Mouse (Mus musculus) T-helper 2 cell (primary cell): ENCODE data around the gene Tcf7l1.
"Not testable (repeated sequence)": the region's sequence is repeated elsewhere in the genome, so short reads cannot be mapped to it uniquely, and the experiment has no call there.

Source experiments
- in situ Hi-C: fragments of 300-600 bp; cut with MboI, MseI; formaldehyde crosslinking; loops from one replicate; pipeline ENCODE4 v1.15.1; 2025; ENCODE audit warnings: high pct_unique_total_duplicates

Tcf7l1 gene

DNA sequence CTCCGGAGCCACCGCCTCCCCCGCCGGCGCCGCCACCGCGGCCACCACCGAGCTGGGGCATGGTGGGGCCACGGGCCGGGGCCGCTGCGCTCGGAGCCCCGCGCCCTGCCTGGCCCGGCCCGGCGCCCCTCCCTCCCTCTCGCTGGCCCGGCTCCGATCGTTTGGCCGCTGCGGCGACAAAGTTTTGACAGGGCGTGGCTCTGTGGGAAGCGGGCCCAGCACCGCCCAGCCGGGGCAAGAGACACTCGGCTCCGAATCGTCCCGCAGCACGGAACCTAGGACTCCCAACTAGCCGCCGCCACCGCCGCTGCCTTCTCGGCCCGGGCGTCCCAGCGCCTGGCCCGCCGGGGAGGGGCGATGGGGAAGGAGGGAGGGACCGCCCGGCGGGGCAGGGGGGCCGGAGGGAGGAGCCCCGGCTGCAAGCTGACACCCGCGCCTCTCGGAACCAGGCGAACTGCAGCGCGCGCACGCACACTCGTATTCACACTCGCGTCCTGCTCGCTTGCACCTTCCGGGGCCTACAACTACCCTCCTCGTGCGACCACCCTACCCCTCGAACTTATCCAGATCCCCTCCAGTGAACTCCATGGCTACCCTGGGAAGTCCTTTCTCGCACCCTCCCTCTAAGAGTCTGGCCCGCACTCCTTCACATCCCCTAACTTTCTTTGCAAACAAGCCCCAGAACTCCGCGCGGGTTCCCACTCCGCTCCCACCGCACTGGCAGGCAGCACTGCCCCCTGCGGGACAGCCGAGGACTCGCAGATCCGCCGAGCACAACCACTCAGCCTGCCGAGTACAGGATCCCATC, at the start of gene Tcf7l1:
Gene Tcf7l1, minus strand, starts transcription at position 363 of the 808 bp plus-strand sequence.
- in situ Hi-C loops = loop anchor here (25.0 kb wide), 1 partner anchor 127 kb away; no protein-coding TSS in a partner anchor

DNA sequence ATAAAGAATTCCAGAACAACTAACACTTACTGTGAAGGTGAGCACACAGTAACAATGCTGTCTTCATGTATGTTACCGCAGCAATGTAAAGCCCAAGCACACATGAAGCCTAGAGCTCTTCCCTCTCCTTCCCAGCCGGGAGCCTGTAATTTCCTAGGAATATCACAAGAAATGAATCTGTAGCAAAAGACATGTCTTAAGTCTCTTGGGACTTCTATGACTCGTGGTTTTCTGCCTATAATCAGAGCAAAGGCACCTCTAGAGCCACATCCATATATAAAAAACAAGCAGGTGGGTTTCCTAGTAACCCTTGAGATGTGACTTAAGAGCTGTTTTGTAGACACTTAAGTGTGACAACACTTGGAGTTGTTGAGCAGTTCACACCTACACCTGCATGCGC, 48.7 kb upstream of the Tcf7l1 start:
- in situ Hi-C loops = no loop called here

DNA sequence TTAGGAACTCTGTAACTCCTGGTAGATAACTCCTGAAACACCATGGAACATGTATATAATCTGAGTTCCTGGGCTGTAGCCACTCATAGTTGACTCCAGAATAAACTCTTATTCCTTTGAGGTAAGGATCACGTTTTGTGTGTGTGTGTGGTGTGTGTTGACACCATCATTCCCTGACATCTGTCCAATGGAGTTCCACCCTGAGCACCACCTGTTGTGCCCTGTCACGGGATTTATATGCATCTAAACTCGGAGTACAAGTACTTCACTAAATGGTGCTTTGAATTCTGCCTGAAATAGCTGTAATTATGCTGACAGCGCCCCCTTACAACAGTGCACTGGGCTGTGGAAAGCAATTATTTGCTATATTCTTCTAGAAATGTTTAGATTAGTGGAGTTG, 45.5 kb upstream of the Tcf7l1 start:
- in situ Hi-C loops = no loop called here

DNA sequence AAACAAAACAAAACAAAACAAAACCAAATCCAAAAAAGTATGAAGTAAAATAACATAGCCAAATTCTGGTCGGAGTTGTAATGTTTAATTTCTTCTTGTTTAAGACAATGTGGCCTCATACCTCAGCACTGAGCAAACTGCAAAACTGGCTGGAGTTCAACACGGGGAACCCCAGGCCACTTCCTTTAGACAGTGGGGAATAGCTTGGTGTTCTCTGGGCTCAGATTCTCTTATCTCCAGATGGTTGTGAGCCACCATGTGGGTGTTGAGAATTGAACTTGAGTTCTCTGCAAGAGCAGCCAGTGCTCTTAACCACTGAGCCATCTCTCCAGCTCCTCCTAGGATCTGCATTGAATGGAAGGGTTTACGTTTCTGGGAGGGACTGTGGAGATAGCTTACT, 42.8 kb upstream of the Tcf7l1 start:
- in situ Hi-C loops = no loop called here

DNA sequence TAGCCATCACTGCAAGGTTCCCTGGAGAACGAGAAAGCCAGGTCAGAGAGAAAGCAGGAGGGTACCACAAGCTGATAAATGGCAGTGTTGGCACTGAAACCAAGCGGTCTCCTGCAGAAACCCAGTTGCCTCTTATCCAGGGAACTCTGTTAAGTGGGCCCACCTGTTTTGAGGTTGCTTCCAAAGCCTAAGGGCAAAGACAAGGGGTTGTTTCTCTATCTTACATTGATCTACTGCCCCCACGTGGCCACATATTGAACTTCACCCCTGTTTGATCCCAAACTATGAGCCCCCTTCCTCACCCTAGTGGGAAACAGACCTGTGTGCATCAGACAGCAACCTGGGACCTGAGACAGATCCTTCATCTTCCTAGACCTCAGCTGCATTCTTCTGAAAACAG, 42.2 kb upstream of the Tcf7l1 start:
- in situ Hi-C loops = no loop called here

DNA sequence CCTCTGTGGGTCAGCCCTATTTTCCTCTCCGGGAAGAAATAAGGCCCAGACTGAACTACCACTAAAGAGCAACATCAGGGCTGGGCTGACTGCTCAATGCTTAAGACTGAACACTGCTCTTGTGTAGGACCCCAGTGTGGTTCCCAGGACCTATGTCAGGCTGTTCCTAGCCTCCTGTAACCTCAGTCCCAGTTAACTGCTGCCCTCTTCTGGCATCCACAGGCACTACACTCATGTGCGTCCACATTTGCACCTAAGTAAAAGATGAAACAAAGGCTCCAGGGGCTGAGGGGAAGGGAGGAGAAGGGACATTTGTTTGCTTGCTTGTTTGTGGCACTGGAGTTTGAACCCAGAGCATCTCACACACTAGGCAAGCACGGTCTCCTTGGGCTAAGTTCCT, 39.8 kb upstream of the Tcf7l1 start:
- in situ Hi-C loops = no loop called here

DNA sequence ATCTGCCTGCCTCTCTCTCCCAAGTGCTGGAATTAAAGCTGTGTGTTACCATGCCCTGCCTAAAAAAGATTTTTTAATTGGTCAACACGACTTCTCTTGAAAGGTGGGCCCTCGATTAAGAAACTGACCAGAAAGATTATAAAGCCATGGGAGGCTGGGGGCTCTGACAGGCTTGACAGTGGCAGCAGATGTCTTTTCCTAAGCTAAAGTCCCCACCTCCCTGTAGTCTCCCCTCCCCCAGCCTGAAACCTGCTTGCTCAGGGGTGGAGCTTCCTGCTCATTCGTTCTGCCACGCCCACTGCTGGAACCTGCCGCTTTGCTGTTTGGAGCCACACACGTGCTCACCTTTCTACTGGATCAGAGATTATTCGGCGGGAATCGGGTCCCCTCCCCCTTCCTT, 39.0 kb upstream of the Tcf7l1 start:
- in situ Hi-C loops = not testable (repeated sequence)

DNA sequence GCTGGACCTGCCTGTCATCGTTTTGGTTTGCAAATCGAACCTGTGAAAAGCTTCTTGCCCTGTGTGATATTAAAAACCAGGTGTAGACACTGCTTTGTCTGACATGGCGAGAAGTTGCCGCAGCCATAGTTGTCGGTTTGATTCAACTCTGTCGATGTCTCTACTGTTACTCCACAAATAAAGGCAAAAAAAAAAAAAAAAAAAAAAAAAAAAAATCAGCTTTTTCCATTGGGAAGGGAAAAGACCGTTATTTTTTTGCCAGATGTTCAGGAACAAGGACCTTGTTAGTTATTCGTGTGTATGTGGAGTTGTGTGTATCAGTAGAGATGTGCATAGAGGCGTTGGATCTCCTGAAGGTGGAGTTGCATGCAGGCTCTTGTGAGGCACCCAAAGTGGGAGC, 36.7 kb upstream of the Tcf7l1 start:
- in situ Hi-C loops = no loop called here

DNA sequence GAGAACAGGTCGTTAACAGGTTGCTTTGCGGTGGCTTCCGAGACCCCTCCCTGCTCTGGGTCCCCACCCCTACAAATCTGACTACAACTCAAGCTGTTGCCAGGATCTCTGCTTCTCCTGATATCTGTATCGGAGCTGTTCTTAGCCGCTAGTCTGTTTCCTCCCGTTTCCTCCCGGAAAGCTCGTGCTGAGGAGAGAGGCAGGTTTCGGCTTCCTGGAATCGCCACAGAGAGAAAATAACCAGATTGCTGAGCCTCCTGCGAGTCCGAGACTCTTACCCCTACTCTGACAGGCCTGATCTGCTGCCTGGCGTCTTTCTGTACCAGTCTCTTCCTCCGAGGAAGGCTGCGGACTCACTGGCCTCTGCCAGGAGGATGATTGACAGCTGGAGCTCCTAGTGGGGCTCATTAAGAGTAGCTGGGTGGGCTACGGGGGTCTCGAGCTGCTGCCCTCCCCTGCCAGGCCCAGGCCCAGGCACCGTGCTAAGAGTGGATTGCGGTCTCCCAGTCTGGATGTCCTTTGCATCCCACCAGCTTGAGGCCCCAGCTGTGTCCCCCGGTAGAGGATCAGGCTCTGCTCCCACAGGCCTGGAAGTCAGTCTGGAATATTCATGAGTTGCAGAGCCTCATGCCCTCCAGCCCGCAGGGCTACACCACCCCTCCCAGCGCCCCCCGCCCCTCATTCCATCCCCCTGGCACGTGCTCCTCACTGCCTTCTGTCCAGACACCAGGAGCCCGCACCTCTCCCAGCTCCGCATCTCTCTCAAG, 36.1 kb upstream of the Tcf7l1 start:
- in situ Hi-C loops = no loop called here

DNA sequence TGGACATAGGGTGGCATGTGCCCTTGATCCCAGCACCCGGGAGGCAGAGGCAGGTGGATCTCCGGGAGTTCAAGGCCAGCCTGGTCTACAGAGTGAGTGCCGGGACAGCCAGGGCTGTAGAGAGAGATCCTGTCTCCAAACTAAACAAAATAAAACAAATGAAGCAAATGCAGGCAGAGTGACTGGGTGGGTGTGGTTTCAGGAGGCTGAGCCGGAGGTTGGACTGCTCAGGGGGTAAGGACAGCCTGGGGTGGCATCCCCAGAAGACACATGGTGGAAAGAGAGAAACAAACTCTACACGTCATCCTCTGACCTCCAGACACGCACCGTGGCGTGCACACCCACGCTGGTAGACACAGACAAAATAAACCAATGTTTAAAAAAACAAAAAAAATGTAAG, 24.4 kb upstream of the Tcf7l1 start:
- in situ Hi-C loops = no loop called here

DNA sequence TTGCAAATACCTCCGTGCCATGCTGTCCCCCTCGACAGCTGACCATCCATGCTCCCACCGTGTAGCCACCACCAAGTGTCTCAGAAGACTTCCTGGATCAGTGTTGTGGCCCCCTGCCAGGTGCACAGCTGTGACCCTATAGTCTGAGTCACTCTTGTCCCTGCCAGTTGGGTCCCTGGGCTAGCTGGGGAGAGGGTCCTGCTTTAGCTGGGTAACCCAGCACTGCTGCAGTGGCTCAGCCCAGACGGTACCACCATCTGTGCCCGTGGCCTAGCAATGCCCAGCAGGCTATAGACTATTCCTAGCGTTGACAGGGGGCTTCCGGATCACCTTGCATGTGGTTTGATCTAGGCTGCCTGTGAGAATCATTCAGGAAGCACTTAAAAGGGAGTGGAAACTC, 21.2 kb upstream of the Tcf7l1 start:
- in situ Hi-C loops = no loop called here

DNA sequence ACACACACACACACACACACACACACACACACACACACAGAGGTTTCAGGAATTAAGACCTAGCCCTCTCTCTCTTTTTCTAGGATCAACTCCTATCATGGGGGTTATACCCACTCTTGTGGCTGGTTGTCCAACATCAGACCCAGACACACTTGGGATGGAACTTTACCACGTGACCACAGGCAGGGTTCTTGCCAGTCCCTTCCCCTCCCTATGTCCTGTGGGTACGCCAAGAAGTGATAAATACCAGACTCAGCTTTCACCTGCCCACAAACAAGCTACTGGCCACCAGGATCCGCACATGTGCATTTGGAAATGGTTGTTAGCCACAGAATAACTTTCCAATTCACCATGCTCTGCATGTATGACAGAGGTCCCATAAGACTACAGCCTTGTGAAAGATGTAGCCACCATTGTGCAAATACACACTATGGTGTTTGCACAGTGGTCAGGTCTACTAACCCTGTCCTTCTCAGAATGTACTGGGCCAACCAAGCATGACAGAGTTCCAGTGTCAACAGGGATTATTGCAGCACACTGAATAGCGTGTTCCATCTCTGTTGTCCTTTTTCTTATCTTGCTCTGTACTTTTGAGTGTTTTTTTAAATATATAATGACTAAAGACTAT, 20.6 kb upstream of the Tcf7l1 start:
- in situ Hi-C loops = no loop called here

DNA sequence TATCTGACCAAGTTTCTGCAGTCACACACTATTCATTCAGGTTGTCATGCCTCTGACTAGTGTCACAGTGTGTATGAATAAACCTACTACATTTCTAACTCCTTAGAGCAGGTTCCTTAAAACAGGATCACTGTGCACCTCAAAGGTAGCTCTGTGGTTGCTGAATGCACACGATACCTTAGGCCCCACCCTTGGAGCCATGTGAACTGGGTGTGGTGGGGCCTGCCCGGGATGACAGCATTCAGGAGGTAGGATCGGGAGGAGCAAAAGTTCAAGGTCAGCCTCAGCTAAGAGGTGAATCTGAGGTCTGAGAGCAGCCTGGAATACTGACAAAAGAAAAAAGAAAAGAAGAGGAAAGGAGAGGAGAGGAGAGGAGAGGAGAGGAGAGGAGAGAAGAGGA, 19.3 kb upstream of the Tcf7l1 start:
- in situ Hi-C loops = no loop called here

DNA sequence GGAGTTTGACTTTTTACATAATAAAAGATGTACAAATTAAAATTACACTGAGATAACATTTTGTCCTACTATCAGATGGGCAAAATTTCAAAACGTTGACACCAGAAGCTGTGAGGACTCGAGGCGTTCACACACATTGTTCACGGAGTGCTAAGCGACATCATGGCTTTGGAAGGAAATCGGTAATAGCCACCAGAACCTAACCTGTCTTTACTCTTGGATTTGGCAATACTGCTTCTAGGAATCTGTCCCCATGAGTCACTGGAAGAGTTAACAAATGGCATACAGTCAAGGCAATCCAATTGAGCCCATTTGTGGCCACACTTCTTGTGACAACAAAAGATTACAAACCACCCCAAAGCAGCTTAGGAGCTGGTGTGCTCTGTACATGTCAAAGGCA, 14.6 kb upstream of the Tcf7l1 start:
- in situ Hi-C loops = no loop called here

DNA sequence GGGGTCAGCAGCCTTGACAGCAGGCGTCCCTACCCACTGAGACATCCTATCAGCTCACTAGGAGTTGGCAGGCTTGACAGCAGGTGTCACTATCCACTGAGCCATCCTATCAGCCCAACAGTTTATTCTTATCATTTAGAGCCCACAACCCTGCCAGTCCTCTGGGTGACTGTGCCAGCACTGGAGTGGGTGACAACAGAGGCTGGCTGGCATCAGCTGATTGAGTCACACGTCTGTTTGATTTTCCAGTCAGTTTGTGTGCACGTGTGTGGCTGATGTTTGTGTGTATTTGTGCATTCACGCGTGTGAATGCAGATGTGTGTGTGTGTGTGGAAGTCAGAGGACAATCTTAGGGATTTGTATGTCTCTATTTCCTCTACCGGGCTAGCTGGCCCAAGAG, 13.1 kb upstream of the Tcf7l1 start:
- in situ Hi-C loops = no loop called here

DNA sequence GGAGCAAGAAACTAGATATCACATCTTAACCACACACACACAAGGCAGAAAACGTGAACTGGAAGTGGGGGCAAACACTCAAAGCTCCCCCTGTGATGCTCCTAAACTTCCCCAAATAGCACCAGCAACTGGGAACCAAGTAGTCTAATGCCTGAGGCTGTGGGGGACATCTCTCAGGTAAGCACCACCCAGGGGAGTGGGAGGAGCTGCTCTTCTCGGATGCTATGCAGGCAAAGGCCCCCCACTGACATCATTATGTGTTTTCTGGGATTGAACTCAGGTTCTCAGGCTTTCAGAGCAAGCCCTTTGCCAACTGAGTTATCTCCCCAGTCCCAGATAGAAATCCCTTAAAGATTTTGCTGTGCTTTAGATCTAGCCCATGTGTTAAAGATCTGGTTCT, 11.6 kb upstream of the Tcf7l1 start:
- in situ Hi-C loops = no loop called here

DNA sequence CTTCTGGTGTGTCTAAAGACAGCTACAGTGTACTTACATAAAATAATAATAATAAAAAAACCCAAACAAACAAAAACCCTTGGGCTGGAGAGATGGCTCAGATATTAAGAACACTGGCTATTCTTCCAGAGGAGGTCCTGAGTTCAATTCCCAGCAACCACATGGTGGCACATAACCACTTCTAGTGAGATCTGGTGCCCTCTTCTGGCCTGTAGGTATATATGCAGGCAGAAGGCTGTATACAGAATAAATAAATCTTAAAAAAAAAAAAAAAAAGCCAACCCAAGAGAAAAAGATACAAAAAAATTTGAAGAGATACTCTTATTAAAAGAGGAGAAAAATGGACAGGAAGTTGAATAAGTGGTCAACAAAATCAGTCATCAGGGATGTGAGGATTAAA, 8.7 kb upstream of the Tcf7l1 start:
- in situ Hi-C loops = loop anchor here (25.0 kb wide), 1 partner anchor 135 kb away; no protein-coding TSS in a partner anchor

DNA sequence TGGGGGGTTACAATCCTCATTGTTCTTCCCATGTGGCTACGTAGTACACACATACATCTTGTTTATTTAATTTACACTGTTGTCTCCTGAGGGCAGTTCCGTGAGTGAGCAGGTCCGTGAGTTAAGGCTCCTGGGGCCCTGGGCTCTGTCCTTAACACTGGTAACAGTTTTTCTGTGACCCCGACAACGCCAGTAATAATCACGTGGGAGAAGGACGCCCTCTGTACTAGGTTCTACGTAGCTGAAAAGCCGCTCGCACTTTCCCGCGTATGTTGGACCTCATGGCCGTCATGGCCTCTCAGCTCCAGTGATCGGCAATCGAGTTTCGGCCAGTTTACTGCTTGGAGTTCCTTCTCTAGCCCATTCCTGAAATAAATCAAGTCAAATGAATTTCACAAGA, 6.4 kb upstream of the Tcf7l1 start:
- in situ Hi-C loops = loop anchor here (25.0 kb wide), 1 partner anchor 133 kb away; no protein-coding TSS in a partner anchor

DNA sequence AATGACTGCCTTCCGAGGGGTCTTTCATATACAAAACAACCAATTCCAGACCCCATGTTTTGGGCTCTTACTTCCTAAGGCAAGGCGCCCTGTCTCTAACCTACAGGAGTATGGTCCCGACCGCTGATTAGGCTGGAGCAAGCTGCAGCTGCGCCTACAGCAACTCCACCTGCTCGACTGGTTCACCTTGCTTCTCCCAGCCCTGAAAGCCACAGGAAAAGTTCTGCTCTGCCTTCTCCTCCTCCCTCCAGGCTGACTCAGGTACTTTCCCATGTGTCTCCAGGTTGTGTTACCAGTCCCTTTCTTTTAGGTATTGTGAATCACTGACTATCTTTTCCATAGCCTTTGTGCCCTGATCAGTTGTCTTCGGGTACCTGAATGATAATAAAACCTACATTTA, 5.8 kb upstream of the Tcf7l1 start:
- in situ Hi-C loops = loop anchor here (25.0 kb wide), 1 partner anchor 133 kb away; no protein-coding TSS in a partner anchor

DNA sequence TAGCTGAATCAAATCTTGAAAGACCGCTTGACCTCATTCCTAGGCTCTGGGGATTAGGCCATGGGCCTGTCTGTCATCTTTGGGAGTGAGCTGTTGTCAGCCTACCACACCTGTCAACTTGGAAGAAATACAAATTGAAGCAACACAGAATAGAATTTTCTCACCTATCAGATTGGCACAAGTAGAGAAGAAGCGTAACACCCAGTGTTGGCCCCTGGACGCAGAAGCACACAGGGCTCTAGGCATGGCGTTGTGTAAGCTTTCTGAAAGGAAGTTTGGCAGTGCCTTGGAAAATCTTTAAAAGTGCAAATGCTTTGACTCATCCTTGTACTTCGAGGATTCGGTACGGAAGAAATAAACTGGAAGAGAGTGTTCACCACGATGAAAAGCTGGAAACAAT, 3.6 kb upstream of the Tcf7l1 start:
- in situ Hi-C loops = loop anchor here (25.0 kb wide), 1 partner anchor 130 kb away; no protein-coding TSS in a partner anchor

DNA sequence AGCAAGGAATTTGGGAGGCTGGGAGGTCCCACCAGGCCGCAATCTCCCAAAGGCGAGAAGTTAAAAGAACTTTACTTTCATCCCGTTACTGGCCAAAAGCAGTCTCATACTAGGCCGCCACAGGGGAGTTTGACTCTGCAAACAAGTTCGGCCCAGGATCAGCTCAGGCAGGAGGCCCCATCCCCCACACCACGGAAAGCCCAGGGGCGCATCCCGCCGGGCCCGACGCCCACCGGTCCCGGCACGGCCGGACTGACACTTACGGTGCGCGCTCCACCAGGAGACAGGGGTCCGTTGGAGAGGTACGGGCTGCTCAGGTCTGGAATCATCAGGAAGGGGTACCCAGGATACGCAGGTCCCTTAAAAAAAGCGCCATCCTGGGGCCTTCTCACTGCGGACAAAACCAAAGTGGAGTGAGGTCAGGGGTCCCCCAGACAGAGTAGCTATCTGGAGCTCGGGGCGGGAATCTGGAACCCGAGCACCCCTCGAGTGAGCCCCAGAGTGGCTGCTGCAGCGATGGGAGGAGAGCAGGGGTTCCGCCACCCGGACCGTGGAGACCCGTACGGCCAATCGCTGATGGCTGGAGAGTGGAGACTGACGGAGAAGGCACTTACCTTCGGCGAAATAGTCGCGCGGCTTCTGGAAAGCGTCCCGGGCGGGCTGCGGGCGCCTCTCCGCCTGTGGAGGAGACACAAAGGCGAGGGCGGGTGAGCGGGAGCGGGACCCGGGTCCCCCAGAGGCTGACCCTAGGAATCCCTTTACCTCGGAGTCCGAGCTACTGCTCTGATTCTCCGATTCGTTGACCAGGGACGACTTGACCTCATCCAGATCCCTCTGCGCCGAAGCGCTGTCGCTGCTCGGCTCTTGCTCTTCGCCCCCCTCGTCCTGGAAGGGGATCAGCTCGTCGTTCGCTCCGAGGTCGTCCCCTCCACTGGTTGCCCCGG, 834 bp downstream of the Tcf7l1 start:
- in situ Hi-C loops = loop anchor here (25.0 kb wide), 1 partner anchor 126 kb away; no protein-coding TSS in a partner anchor
